Mouse (Mus musculus) effector memory CD4-positive, alpha-beta T cell, adult 5 months (primary cell): ENCODE data around the gene Usp8. TPM values are rescaled to one million over a fixed set of nuclear protein-coding genes. Genes with fewer than 3 reads are reported as not detected.

Experiments
- polyA plus RNA-seq: library from polyadenylated mRNA; unstranded; fragments of 100-300 nt; shearing (Covaris generic); gene quantifications from one replicate; pipeline ENCODE4 v1.2.1, GENCODE M21; 2017

The Usp8 gene
- 48.2 TPM for polyA plus RNA-seq

DNA sequence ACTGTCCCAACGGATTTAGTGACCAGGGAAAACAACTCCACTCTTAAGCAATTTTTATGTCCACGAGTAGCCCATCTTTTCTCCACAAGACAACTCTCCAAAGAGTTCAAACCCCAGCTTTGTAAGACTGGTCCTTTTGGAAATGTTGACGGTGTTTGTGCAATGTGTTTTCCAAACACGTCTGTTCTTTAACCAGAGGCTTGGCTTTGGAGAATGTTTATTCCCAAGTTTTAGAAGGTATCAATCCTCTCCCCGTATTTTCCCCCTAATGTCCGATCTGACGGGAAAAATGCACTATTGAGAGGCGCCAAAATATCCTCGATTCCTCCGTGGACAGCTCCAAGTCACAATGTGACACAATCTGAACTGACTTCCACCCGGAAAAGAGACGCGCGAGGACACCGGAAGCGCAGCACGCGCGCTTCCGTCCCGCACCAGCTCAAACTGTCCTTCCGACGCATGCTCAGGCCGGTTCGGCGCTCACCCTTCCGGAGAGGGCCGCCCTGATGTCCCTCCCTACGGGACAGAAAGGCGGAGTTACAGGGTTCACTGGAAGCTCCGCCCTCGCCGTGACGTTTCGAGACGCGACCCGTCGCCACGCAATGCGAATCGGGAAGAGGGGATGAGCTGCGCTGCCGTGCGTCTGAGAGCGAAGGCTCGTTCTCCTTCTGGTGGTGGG, at the start of gene Usp8:
TSS of gene Usp8 (plus strand) at position 570 of the 679 bp plus-strand sequence.

DNA sequence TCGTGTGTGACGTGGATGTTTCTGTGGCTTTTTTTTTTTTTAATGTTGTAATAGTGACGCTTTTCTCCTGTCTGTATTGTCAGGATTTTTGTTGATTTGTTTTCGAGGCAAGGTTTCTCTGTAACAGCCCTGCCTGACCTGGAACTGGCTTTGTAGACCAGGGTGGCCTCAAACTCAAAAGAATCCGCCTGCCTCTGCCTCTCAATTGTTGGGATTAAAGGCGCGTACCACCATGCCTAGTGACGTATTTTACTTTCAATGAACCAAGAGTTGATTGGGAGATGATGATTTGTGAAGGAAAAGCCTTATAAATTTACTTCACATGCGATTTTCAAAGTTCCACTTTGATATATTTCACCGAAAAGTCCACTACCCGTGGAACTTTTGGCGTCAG, 31.0 kb upstream of the Usp8 start, which contains the start of gene Gabpb1:
TSS of gene Gabpb1 (minus strand) at position 216 of the 394 bp plus-strand sequence.

DNA sequence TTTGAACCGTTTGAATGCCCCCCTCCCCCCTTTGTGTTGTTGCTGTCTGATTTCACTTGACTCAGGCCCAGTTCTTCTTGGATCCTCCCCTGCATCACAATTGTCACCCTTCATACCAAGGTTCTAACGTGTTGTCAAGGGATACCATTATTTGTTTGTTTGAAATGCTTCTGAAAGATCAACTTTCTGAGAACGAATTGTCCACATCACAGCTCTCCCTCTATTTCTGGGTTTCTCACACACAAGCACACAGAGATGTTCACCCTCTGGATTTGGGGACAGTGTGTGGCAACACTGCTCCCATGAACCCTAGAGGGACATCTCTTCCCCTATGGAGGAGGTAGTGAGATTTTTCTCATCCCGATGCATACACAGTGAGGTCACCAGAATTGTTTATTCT, 76.2 kb downstream of the Usp8 start, which contains the start of gene Usp50:
TSS of gene Usp50 (minus strand) at position 101 of the 400 bp plus-strand sequence.

Other genes starting within 250 kb of the Usp8 start
- gene Atp8b4, start 206.7 kb upstream of the Usp8 start, polyA plus RNA-seq, result 40.8 TPM
- gene Slc27a2, start 154.9 kb upstream of the Usp8 start, polyA plus RNA-seq, result not detected
- gene Hdc, start 88.0 kb upstream of the Usp8 start, polyA plus RNA-seq, result 13.3 TPM
- 271 TPM for gene Gabpb1, start 31.0 kb upstream of the Usp8 start, polyA plus RNA-seq
- 3.6 TPM for gene Usp50, start 76.1 kb downstream of the Usp8 start, polyA plus RNA-seq
- gene Trpm7, start 168.9 kb downstream of the Usp8 start, polyA plus RNA-seq, result 62.2 TPM
- 59.7 TPM for gene Sppl2a, start 225.9 kb downstream of the Usp8 start, polyA plus RNA-seq